Mouse (Mus musculus) gastrocnemius, postnatal 4 days (tissue): ENCODE measurements at regions not wholly inside any gene's neighbourhood (a gene's known extent, or its start where the extent isn't known, plus 50 kb on each side); places are given as distances from the start of the nearest gene placed in this dataset.

Source experiments
- DNase-seq, 2 experiments: peaks; one replicate each; pipeline ENCODE4 v3.0.0; 2021 to 2022; ENCODE audit warnings: low spot score in 2 of 2, mixed read lengths in 2 of 2

- no peak for DNase-seq
These were observed 90.1 kb upstream of the Rnd3 start for GRCm38 (mm10) chr2:51238992-51239391.

- DNase-seq, result no peak
These were observed 89.4 kb upstream of the Rnd3 start for GRCm38 (mm10) chr2:51238131-51238931.

DNA sequence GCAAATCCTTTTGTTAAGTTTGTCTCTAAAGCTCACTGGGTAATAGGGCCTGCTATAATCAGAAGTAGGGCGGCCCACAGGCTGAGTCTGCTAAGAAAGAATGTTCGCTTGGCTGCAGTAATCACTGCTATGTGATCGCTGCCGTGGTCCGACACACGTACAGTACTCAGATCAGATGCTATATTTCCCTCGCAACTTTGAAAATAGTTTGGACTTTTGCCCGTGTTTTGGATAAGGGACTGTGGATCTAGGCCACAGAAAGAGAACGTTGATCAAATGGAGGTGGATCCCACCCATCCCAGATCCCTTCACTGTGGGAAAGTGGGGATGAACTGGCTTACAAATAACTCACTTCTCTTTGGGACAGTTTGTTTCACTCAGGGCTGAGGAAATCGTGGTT is 88.5 kb upstream of the Rnd3 start:
- no peak for DNase-seq

GRCm38 (mm10) chr2:51236852-51237251 is 87.9 kb upstream of the Rnd3 start:
- no peak for DNase-seq

GRCm38 (mm10) chr2:51234427-51234826 is 85.5 kb upstream of the Rnd3 start:
- DNase-seq, result no peak

GRCm38 (mm10) chr2:51222851-51223250 is 73.9 kb upstream of the Rnd3 start:
- DNase-seq, result no peak

GRCm38 (mm10) chr2:51219714-51220113 is 70.8 kb upstream of the Rnd3 start:
- DNase-seq, result no peak

GRCm38 (mm10) chr2:51207150-51208022 is 58.5 kb upstream of the Rnd3 start:
- no peak for DNase-seq

- no peak for DNase-seq
These were observed 57.4 kb upstream of the Rnd3 start for GRCm38 (mm10) chr2:51206332-51206731.
